Mouse (Mus musculus): ENCODE measurements around the gene Pld4.

The Pld4 gene

GRCm38 (mm10) chr12:112738281-112739022 lies 22.0 kb upstream of the Pld4 start:
- DNase-seq, result no peak

- DNase-seq, result no peak
Observed at GRCm38 (mm10) chr12:112739023-112739568, 21.4 kb upstream of the Pld4 start.

GRCm38 (mm10) chr12:112742768-112743167 lies 17.7 kb upstream of the Pld4 start:
- no peak for DNase-seq

GRCm38 (mm10) chr12:112743168-112743975 lies 17.1 kb upstream of the Pld4 start:
- peak; percentile 84 for DNase-seq

- no peak for DNase-seq
Observed at GRCm38 (mm10) chr12:112744211-112744610, 16.2 kb upstream of the Pld4 start.

GRCm38 (mm10) chr12:112744891-112745580 lies 15.4 kb upstream of the Pld4 start:
- no peak for DNase-seq

GRCm38 (mm10) chr12:112745716-112746115 lies 14.7 kb upstream of the Pld4 start:
- DNase-seq, result no peak

GRCm38 (mm10) chr12:112746461-112746807 lies 14.0 kb upstream of the Pld4 start:
- DNase-seq, result no peak

- DNase-seq, result peak; percentile 42
Observed at GRCm38 (mm10) chr12:112746808-112747605, 13.4 kb upstream of the Pld4 start.

- no peak for DNase-seq
Observed at GRCm38 (mm10) chr12:112747606-112747970, 12.9 kb upstream of the Pld4 start.

- no peak for DNase-seq
Observed at GRCm38 (mm10) chr12:112750976-112751375, 9.5 kb upstream of the Pld4 start.

- DNase-seq, result no peak
Observed at GRCm38 (mm10) chr12:112752399-112752798, 8.1 kb upstream of the Pld4 start.

- no peak for DNase-seq
Observed at GRCm38 (mm10) chr12:112755900-112756299, 4.6 kb upstream of the Pld4 start.

- no peak for DNase-seq
Observed at GRCm38 (mm10) chr12:112757896-112758295, 2.6 kb upstream of the Pld4 start.

- no peak for DNase-seq
Observed at GRCm38 (mm10) chr12:112759471-112759870, 984 bp upstream of the Pld4 start.

- no peak for DNase-seq
Observed at GRCm38 (mm10) chr12:112761411-112761810, 956 bp downstream of the Pld4 start.

- no peak for DNase-seq
Observed at GRCm38 (mm10) chr12:112762018-112762417, 1.6 kb downstream of the Pld4 start.

GRCm38 (mm10) chr12:112763176-112763575 lies 2.7 kb downstream of the Pld4 start:
- no peak for DNase-seq

- DNase-seq, result no peak
Observed at GRCm38 (mm10) chr12:112764141-112764540, 3.7 kb downstream of the Pld4 start.

GRCm38 (mm10) chr12:112764991-112765390 lies 4.5 kb downstream of the Pld4 start:
- DNase-seq, result no peak

- no peak for DNase-seq
Observed at GRCm38 (mm10) chr12:112766586-112766985, 6.1 kb downstream of the Pld4 start.

GRCm38 (mm10) chr12:112767036-112767890 lies 6.8 kb downstream of the Pld4 start:
- DNase-seq, result no peak
